Mouse (Mus musculus): ENCODE measurements around the gene Hbb-bh2. TPM values are rescaled to one million over a fixed set of nuclear protein-coding genes. Genes with fewer than 3 reads are reported as not detected.
A peak's percentile ranks its signal among the peaks of the same experiment; 100 is the strongest.
"Not testable (repeated sequence)": the region's sequence is repeated elsewhere in the genome, so short reads cannot be mapped to it uniquely, and the experiment has no call there.

Hbb-bh2 gene
- polyA plus RNA-seq, 1 experiment from 2014 or later = not detected

GRCm38 (mm10) chr7:103815085-103815484, 25.2 kb downstream of the Hbb-bh2 start:
- ATAC-seq (ENCODE audit: insufficient read depth, low FRiP score); H3K27ac ChIP-seq (ENCODE audit: low read length); H3K4me3 ChIP-seq (replicated peaks; ENCODE audit: low read length); H3K9me3 ChIP-seq (replicated peaks; ENCODE audit: control insufficient read depth, low read length); H3K4me2 ChIP-seq (ENCODE audit: low read depth, low read length); H3K9ac ChIP-seq (ENCODE audit: low read length); H3K4me1 ChIP-seq (ENCODE audit: control insufficient read depth, insufficient read depth, low read length); H3K27me3 ChIP-seq (ENCODE audit: control insufficient read depth, insufficient read depth, low read length); H3K36me3 ChIP-seq (ENCODE audit: control insufficient read depth, insufficient read depth, low read length): not testable (repeated sequence)
- 88% methylated on average over 1 of the region's 2 CpGs for WGBS

DNA sequence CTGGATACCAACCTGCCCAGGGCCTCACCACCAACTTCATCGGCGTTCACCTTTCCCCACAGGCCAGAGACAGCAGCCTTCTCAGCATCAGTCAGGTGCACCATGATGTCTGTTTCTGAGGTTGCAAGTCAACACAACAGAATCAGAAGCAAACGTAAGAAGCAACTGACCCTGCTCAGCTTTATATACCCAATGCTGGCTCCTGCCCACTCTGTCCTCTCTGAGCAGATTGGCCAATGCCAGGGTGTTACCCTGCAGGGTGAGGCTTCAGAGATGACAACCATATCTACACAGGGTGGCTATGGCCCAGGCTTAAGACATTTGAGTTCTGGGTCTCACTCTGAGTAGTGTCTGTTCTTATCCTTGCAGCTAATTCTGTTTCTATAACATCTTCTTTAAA, 26.6 kb downstream of the Hbb-bh2 start, which contains the start of gene Hbb-bt:
TSS of gene Hbb-bt (minus strand) at position 231 of the 400 bp plus-strand sequence.
- Histone ChIP-seq H3K4me3 (replicated peaks; ENCODE audit: low read length) (no peak within 1 kb of the TSS), H3K27me3 (ENCODE audit: control insufficient read depth, insufficient read depth, low read length) (no peaks in the 10 kb centered on the region), H3K36me3 (ENCODE audit: control insufficient read depth, insufficient read depth, low read length) (no peaks in the 10 kb centered on the region), H3K9me3 (replicated peaks; ENCODE audit: control insufficient read depth, low read length) (no peaks in the 10 kb centered on the region), H3K9ac (ENCODE audit: low read length) (no peak within 1 kb of the TSS), H3K4me1 (ENCODE audit: control insufficient read depth, insufficient read depth, low read length) (no peaks in the 10 kb centered on the region), H3K4me2 (ENCODE audit: low read depth, low read length) (no peak within 1 kb of the TSS), H3K27ac (ENCODE audit: low read length) (no peak within 1 kb of the TSS)
- 85% methylated on average over 3 of the region's 3 CpGs for WGBS
- peak; percentile 82 for ATAC-seq (ENCODE audit: insufficient read depth, low FRiP score)

GRCm38 (mm10) chr7:103813152-103813551, 27.2 kb downstream of the Hbb-bh2 start:
- not testable (repeated sequence) for ATAC-seq (ENCODE audit: insufficient read depth, low FRiP score)

GRCm38 (mm10) chr7:103812174-103812573, 28.1 kb downstream of the Hbb-bh2 start:
- WGBS = 59% methylated on average over 1 of the region's 1 CpGs

More at GRCm38 (mm10) chr7:103813152-103813551, 27.2 kb downstream of the Hbb-bh2 start:
- not testable (repeated sequence) for H3K4me1 ChIP-seq (ENCODE audit: control insufficient read depth, insufficient read depth, low read length); H3K36me3 ChIP-seq (ENCODE audit: control insufficient read depth, insufficient read depth, low read length); H3K9me3 ChIP-seq (replicated peaks; ENCODE audit: control insufficient read depth, low read length); H3K9ac ChIP-seq (ENCODE audit: low read length); H3K4me2 ChIP-seq (ENCODE audit: low read depth, low read length); H3K4me3 ChIP-seq (replicated peaks; ENCODE audit: low read length); H3K27me3 ChIP-seq (ENCODE audit: control insufficient read depth, insufficient read depth, low read length); H3K27ac ChIP-seq (ENCODE audit: low read length)
- no CpG with 5 or more reads among the region's 3 CpGs for WGBS

GRCm38 (mm10) chr7:103811223-103811845, 29.0 kb downstream of the Hbb-bh2 start:
- no peak for ATAC-seq (ENCODE audit: insufficient read depth, low FRiP score)
- Histone ChIP-seq H3K9me3 (replicated peaks; ENCODE audit: control insufficient read depth, low read length) (no peaks in the 10 kb centered on the region), H3K4me1 (ENCODE audit: control insufficient read depth, insufficient read depth, low read length) (no peaks in the 10 kb centered on the region), H3K36me3 (ENCODE audit: control insufficient read depth, insufficient read depth, low read length) (no peaks in the 10 kb centered on the region), H3K27me3 (ENCODE audit: control insufficient read depth, insufficient read depth, low read length) (no peaks in the 10 kb centered on the region), H3K4me3 (replicated peaks; ENCODE audit: low read length) (no peak overlapping the region), H3K9ac (ENCODE audit: low read length) (no peak overlapping the region), H3K4me2 (ENCODE audit: low read depth, low read length) (no peak overlapping the region), H3K27ac (ENCODE audit: low read length) (no peak overlapping the region)
- 94% methylated on average over 1 of the region's 1 CpGs for WGBS

More at GRCm38 (mm10) chr7:103812174-103812573, 28.1 kb downstream of the Hbb-bh2 start:
- H3K9me3 ChIP-seq (replicated peaks; ENCODE audit: control insufficient read depth, low read length) = no peaks in the 10 kb centered on the region
- no peaks in the 10 kb centered on the region for H3K4me1 ChIP-seq (ENCODE audit: control insufficient read depth, insufficient read depth, low read length)
- H3K36me3 ChIP-seq (ENCODE audit: control insufficient read depth, insufficient read depth, low read length) = no peaks in the 10 kb centered on the region
- no peaks in the 10 kb centered on the region for H3K27me3 ChIP-seq (ENCODE audit: control insufficient read depth, insufficient read depth, low read length)
- no peak overlapping the region for H3K4me2 ChIP-seq (ENCODE audit: low read depth, low read length)
- H3K4me3 ChIP-seq (replicated peaks; ENCODE audit: low read length) = no peak overlapping the region
- H3K27ac ChIP-seq (ENCODE audit: low read length) = no peak overlapping the region
- H3K9ac ChIP-seq (ENCODE audit: low read length) = no peak overlapping the region
- no peak for ATAC-seq (ENCODE audit: insufficient read depth, low FRiP score)

DNA sequence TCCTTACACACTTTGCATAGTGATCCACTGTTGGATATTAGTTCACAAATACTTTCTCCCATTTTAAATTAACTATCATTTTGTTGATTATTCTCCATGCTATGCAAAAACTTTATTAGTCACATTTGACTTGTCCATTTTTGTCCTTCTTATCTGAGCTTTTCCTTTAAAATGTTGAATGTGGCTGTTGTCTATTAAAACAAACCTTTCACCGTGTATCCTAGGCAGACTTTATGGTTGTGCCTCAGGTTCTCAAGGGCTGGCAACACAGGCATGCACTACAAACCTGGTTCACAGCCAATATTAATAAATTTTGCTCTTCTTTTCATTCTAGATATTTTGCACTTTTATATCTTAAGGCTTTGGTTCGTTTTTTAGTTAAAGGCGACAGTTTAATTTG, 29.6 kb downstream of the Hbb-bh2 start:
- Histone ChIP-seq H3K4me2 (ENCODE audit: low read depth, low read length) (no peak overlapping the region), H3K9ac (ENCODE audit: low read length) (no peak overlapping the region), H3K9me3 (replicated peaks; ENCODE audit: control insufficient read depth, low read length) (no peaks in the 10 kb centered on the region), H3K27me3 (ENCODE audit: control insufficient read depth, insufficient read depth, low read length) (no peaks in the 10 kb centered on the region), H3K27ac (ENCODE audit: low read length) (no peak overlapping the region), H3K36me3 (ENCODE audit: control insufficient read depth, insufficient read depth, low read length) (no peaks in the 10 kb centered on the region), H3K4me1 (ENCODE audit: control insufficient read depth, insufficient read depth, low read length) (no peaks in the 10 kb centered on the region), H3K4me3 (replicated peaks; ENCODE audit: low read length) (no peak overlapping the region)
- 71% methylated on average over 3 of the region's 3 CpGs for WGBS
- no peak for ATAC-seq (ENCODE audit: insufficient read depth, low FRiP score)

GRCm38 (mm10) chr7:103810296-103810695, 30.0 kb downstream of the Hbb-bh2 start:
- ATAC-seq (ENCODE audit: insufficient read depth, low FRiP score) = no peak

DNA sequence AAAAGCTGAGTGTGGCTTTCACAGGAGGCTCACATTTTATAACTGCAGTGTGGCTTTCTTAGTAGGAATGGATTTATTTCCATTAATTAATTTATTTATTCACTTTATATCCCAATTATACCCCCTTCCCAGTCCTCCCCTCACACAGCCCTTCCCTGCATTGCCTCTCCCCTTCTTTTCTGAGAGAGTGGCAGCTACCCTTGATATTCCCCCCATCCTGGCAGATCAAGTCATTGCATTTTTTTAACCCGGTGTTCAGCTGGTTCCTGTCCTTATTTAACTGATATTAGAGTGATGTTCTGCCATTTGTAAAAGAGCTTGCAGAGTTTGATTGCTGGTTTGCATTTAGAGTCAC, 30.5 kb downstream of the Hbb-bh2 start:
- H3K4me1 ChIP-seq (ENCODE audit: control insufficient read depth, insufficient read depth, low read length) = no peaks in the 10 kb centered on the region
- H3K36me3 ChIP-seq (ENCODE audit: control insufficient read depth, insufficient read depth, low read length) = no peaks in the 10 kb centered on the region
- no peak overlapping the region for H3K27ac ChIP-seq (ENCODE audit: low read length)
- no peak overlapping the region for H3K9ac ChIP-seq (ENCODE audit: low read length)
- no peak for ATAC-seq (ENCODE audit: insufficient read depth, low FRiP score)
- H3K27me3 ChIP-seq (ENCODE audit: control insufficient read depth, insufficient read depth, low read length) = no peaks in the 10 kb centered on the region
- no peaks in the 10 kb centered on the region for H3K9me3 ChIP-seq (replicated peaks; ENCODE audit: control insufficient read depth, low read length)
- no peak overlapping the region for H3K4me2 ChIP-seq (ENCODE audit: low read depth, low read length)
- no peak overlapping the region for H3K4me3 ChIP-seq (replicated peaks; ENCODE audit: low read length)
- WGBS = 59% methylated on average over 1 of the region's 1 CpGs

More at GRCm38 (mm10) chr7:103810296-103810695, 30.0 kb downstream of the Hbb-bh2 start:
- Histone ChIP-seq H3K4me3 (replicated peaks; ENCODE audit: low read length) (no peak overlapping the region), H3K36me3 (ENCODE audit: control insufficient read depth, insufficient read depth, low read length) (no peaks in the 10 kb centered on the region), H3K9ac (ENCODE audit: low read length) (no peak overlapping the region), H3K4me1 (ENCODE audit: control insufficient read depth, insufficient read depth, low read length) (no peaks in the 10 kb centered on the region), H3K9me3 (replicated peaks; ENCODE audit: control insufficient read depth, low read length) (no peaks in the 10 kb centered on the region), H3K27me3 (ENCODE audit: control insufficient read depth, insufficient read depth, low read length) (no peaks in the 10 kb centered on the region), H3K4me2 (ENCODE audit: low read depth, low read length) (no peak overlapping the region), H3K27ac (ENCODE audit: low read length) (no peak overlapping the region)
- WGBS = 85% methylated on average over 1 of the region's 1 CpGs

- no peaks in the 10 kb centered on the region for H3K27me3 ChIP-seq (ENCODE audit: control insufficient read depth, insufficient read depth, low read length)
- H3K4me2 ChIP-seq (ENCODE audit: low read depth, low read length) = no peak overlapping the region
- H3K4me3 ChIP-seq (replicated peaks; ENCODE audit: low read length) = no peak overlapping the region
- H3K9me3 ChIP-seq (replicated peaks; ENCODE audit: control insufficient read depth, low read length) = no peaks in the 10 kb centered on the region
- H3K4me1 ChIP-seq (ENCODE audit: control insufficient read depth, insufficient read depth, low read length) = no peaks in the 10 kb centered on the region
- H3K9ac ChIP-seq (ENCODE audit: low read length) = no peak overlapping the region
- no peak for ATAC-seq (ENCODE audit: insufficient read depth, low FRiP score)
- no peaks in the 10 kb centered on the region for H3K36me3 ChIP-seq (ENCODE audit: control insufficient read depth, insufficient read depth, low read length)
- 45% methylated on average over 5 of the region's 5 CpGs for WGBS
- no peak overlapping the region for H3K27ac ChIP-seq (ENCODE audit: low read length)
These were observed 31.1 kb downstream of the Hbb-bh2 start for GRCm38 (mm10) chr7:103808971-103809800.

Data from stomach, embryonic 16.5 days (tissue).